Comparison of ENCODE assay signal across 8 mouse cellular contexts in genomic region chr11:84526451-84526850, GRCm38 (mm10). TPM values are rescaled to one million over a fixed set of nuclear protein-coding genes. Genes with fewer than 3 reads are reported as not detected.
DNase-seq lines count a peak whose midpoint lies in the region; ATAC-seq and TF ChIP-seq lines count a peak whose summit lies in the region.
"Had no signal": no experiment of that assay in that cellular context is flagged by ENCODE, and none has a peak within 500 bp of the region (broad histone marks: within the 10 kb centered on the region; RNA-seq: fewer than 3 reads in every experiment).

No protein-coding gene starts in this region.

- H3K27ac ChIP-seq in lung, embryonic 14.5 days (ENCODE audit: low read depth): no peak overlapping the region
- H3K27ac ChIP-seq in forebrain, embryonic 12.5 days: no peak overlapping the region
- no peak overlapping the region for H3K27ac ChIP-seq in intestine, embryonic 16.5 days (ENCODE audit: low read length)
- peak overlapping the region; percentile 91 for H3K27ac ChIP-seq in neural tube, embryonic 13.5 days (replicated peaks)

- H3K9ac ChIP-seq in lung, embryonic 14.5 days: no peak overlapping the region
- no peak overlapping the region for H3K9ac ChIP-seq in forebrain, embryonic 12.5 days
- no peak overlapping the region for H3K9ac ChIP-seq in intestine, embryonic 16.5 days (ENCODE audit: low read depth, low read length)
- H3K9ac ChIP-seq in neural tube, embryonic 13.5 days: peak overlapping the region; percentile 89

- DNase-seq in lung, embryonic 14.5 days: no peak
- DNase-seq in lung, postnatal 4 days: no peak
- DNase-seq in adrenal gland, postnatal 14 days: no peak
- no peak for DNase-seq in T-cell, adult 2 months (ENCODE audit: low spot score)
- DNase-seq: lung, postnatal 36 days had no signal

- TF ChIP-seq CTCF in lung, embryonic 14.5 days (IDR thresholded peaks at IDR 0.05; ENCODE audit: low read depth): no peak

- no peak for ATAC-seq in lung, embryonic 14.5 days (ENCODE audit: insufficient read depth)
- ATAC-seq in forebrain, embryonic 12.5 days (ENCODE audit: low FRiP score): no peak
- ATAC-seq in intestine, embryonic 16.5 days: no peak
- no peak for ATAC-seq in neural tube, embryonic 13.5 days (ENCODE audit: low read depth)

- H3K4me1 ChIP-seq in lung, embryonic 14.5 days (ENCODE audit: insufficient read depth): peaks cover 2% of the 10 kb centered on the region; the same call in 1 of the 2 replicates
- H3K4me1 ChIP-seq in forebrain, embryonic 12.5 days: peaks cover 49% of the 10 kb centered on the region
- H3K4me1 ChIP-seq in intestine, embryonic 16.5 days (ENCODE audit: control insufficient read depth, insufficient read depth, low read length): peaks cover 15% of the 10 kb centered on the region
- H3K4me1 ChIP-seq in neural tube, embryonic 13.5 days (replicated peaks): peaks cover 59% of the 10 kb centered on the region

- no peaks in the 10 kb centered on the region for H3K36me3 ChIP-seq in lung, embryonic 14.5 days (ENCODE audit: insufficient read depth)
- H3K36me3 ChIP-seq in forebrain, embryonic 12.5 days (replicated peaks): no peaks in the 10 kb centered on the region
- H3K36me3 ChIP-seq in intestine, embryonic 16.5 days (ENCODE audit: control insufficient read depth, insufficient read depth, low read length): no peaks in the 10 kb centered on the region
- peaks cover 3% of the 10 kb centered on the region; the same call in 1 of the 2 replicates for H3K36me3 ChIP-seq in neural tube, embryonic 13.5 days

- peak overlapping the region; percentile 48 for H3K4me3 ChIP-seq in lung, embryonic 14.5 days (ENCODE audit: low read depth, low read length)
- peak overlapping the region; percentile 46 for H3K4me3 ChIP-seq in forebrain, embryonic 12.5 days (replicated peaks)
- peak overlapping the region; percentile 54 for H3K4me3 ChIP-seq in intestine, embryonic 16.5 days (ENCODE audit: low read length)
- peak overlapping the region; percentile 56 for H3K4me3 ChIP-seq in neural tube, embryonic 13.5 days

- under 1% methylated on average over 10 of the region's 10 CpGs for WGBS in lung, embryonic 14.5 days
- 2% methylated on average over 10 of the region's 10 CpGs for WGBS in forebrain, embryonic 12.5 days
- WGBS in intestine, embryonic 16.5 days: 2% methylated on average over 10 of the region's 10 CpGs
- under 1% methylated on average over 10 of the region's 10 CpGs for WGBS in neural tube, embryonic 13.5 days

- no peaks in the 10 kb centered on the region for H3K9me3 ChIP-seq in lung, embryonic 14.5 days (ENCODE audit: low read depth, low read length)
- no peaks in the 10 kb centered on the region for H3K9me3 ChIP-seq in forebrain, embryonic 12.5 days
- 0 out of 2 replicates have a peak, but pooled peaks cover 2% of the 10 kb centered on the region for H3K9me3 ChIP-seq in intestine, embryonic 16.5 days (ENCODE audit: control insufficient read depth, low read length)
- H3K9me3 ChIP-seq in neural tube, embryonic 13.5 days: no peaks in the 10 kb centered on the region

- H3K4me2 ChIP-seq in lung, embryonic 14.5 days: peak overlapping the region; percentile 86
- H3K4me2 ChIP-seq in forebrain, embryonic 12.5 days: peak overlapping the region; percentile 85
- H3K4me2 ChIP-seq in intestine, embryonic 16.5 days (ENCODE audit: low read depth, low read length): peak overlapping the region; percentile 68; the same call in 1 of the 2 replicates
- H3K4me2 ChIP-seq in neural tube, embryonic 13.5 days: peak overlapping the region; percentile 66

- H3K27me3 ChIP-seq in lung, embryonic 14.5 days (ENCODE audit: insufficient read depth, low read length): peaks cover 98% of the 10 kb centered on the region
- H3K27me3 ChIP-seq in forebrain, embryonic 12.5 days: peaks cover 100% of the 10 kb centered on the region
- H3K27me3 ChIP-seq in intestine, embryonic 16.5 days (replicated peaks; ENCODE audit: control insufficient read depth, insufficient read depth, low read length): peaks cover 95% of the 10 kb centered on the region
- H3K27me3 ChIP-seq in neural tube, embryonic 13.5 days: peaks cover 100% of the 10 kb centered on the region

RNA-seq across cellular contexts. Expression of gene Lhx1, which starts 1.1 kb away (rescaled TPM):
- not detected in 2 replicates for polyA plus RNA-seq in lung, embryonic 14.5 days (2014; fragmentation: Nextera tagmentation; extraction: Ambion mirVana)
- polyA plus RNA-seq in forebrain, embryonic 12.5 days (2016; fragmentation: Nextera tagmentation; extraction: Ambion mirVana): 16.4 and 16.8 TPM in 2 replicates
- polyA plus RNA-seq in intestine, embryonic 16.5 days (2015; fragmentation: Nextera tagmentation; extraction: Ambion mirVana): 0.12 and 0.18 TPM in 2 replicates
- 50.0 and 58.8 TPM in 2 replicates for polyA plus RNA-seq in neural tube, embryonic 13.5 days (2015; fragmentation: Nextera tagmentation; extraction: Ambion mirVana)
- 0.38 TPM in 1 of 2 replicates, not detected in the other for total RNA-seq in adrenal gland, postnatal 14 days (2021)

RNA-seq across cellular contexts. Expression of gene Aatf, which starts 13.1 kb away (rescaled TPM):
- 44.9 and 48.0 TPM in 2 replicates for polyA plus RNA-seq in lung, embryonic 14.5 days (2014; fragmentation: Nextera tagmentation; extraction: Ambion mirVana)
- polyA plus RNA-seq in forebrain, embryonic 12.5 days (2016; fragmentation: Nextera tagmentation; extraction: Ambion mirVana): 53.4 and 63.4 TPM in 2 replicates
- 58.0 and 63.6 TPM in 2 replicates for polyA plus RNA-seq in intestine, embryonic 16.5 days (2015; fragmentation: Nextera tagmentation; extraction: Ambion mirVana)
- 50.0 and 51.7 TPM in 2 replicates for polyA plus RNA-seq in neural tube, embryonic 13.5 days (2015; fragmentation: Nextera tagmentation; extraction: Ambion mirVana)
- total RNA-seq in adrenal gland, postnatal 14 days (2021): 20.6 and 25.6 TPM in 2 replicates

Comparison
In these comparisons a context has a peak if more than half of its experiments do, and no peak if none do; other contexts are left out.
1. RNA of gene Lhx1, which starts 1.1 kb away (polyA plus RNA-seq): 50.0 to 58.8 TPM in neural tube, embryonic 13.5 days and 16.4 to 16.8 TPM in forebrain, embryonic 12.5 days; 0.12 to 0.18 TPM in intestine, embryonic 16.5 days and not detected in lung, embryonic 14.5 days; every median in the first group is over 10 times any median in the second.
2. Peak in every context shown above with its lines, with median percentiles within 50 percentile points of each other: H3K4me2 ChIP-seq and H3K4me3 ChIP-seq.